ENCODE assay signal across 12 mouse cellular contexts in genomic region chr11:103349699-103350098, GRCm38 (mm10). TPM values are rescaled to one million over a fixed set of nuclear protein-coding genes. Genes with fewer than 3 reads are reported as not detected.
A peak's percentile ranks its signal among the peaks of the same experiment; 100 is the strongest.
DNase-seq lines count a peak whose midpoint lies in the region; ATAC-seq and TF ChIP-seq lines count a peak whose summit lies in the region.
"Had no signal": no experiment of that assay in that cellular context is flagged by ENCODE, and none has a peak within 500 bp of the region (broad histone marks: within the 10 kb centered on the region; RNA-seq: fewer than 3 reads in every experiment).

No protein-coding gene starts in this region.

- H3K4me2 ChIP-seq in forebrain, postnatal 0 days (ENCODE audit: low read depth) = no peak overlapping the region
- no peak overlapping the region for H3K4me2 ChIP-seq in forebrain, embryonic 11.5 days (ENCODE audit: low read depth, low read length, severe bottlenecking)
- no peak overlapping the region for H3K4me2 ChIP-seq in liver, embryonic 14.5 days (ENCODE audit: low read depth)
- no peak overlapping the region for H3K4me2 ChIP-seq in liver, embryonic 11.5 days
- H3K4me2 ChIP-seq: intestine, embryonic 15.5 days had no signal

- 0 out of 2 replicates have a peak, but pooled peaks have one; percentile 10 for TF ChIP-seq CTCF in forebrain, postnatal 0 days (IDR thresholded peaks at IDR 0.05; ENCODE audit: low read depth)
- peak; percentile 20; the same call in 1 of the 2 replicates for TF ChIP-seq CTCF in liver, embryonic 14.5 days (IDR thresholded peaks at IDR 0.05; ENCODE audit: low read depth)
- peak; percentile 50 for TF ChIP-seq CTCF in E14TG2a.4 (conservative IDR thresholded peaks at IDR 0.05; ENCODE audit: low read length)

- no peak for TF ChIP-seq EP300 in liver, embryonic 14.5 days (IDR thresholded peaks at IDR 0.05; ENCODE audit: low read depth)

- H3K27ac ChIP-seq in forebrain, postnatal 0 days (ENCODE audit: low read depth, low read length) = no peak overlapping the region
- no peak overlapping the region for H3K27ac ChIP-seq in forebrain, embryonic 11.5 days (ENCODE audit: low read depth, low read length)
- no peak overlapping the region for H3K27ac ChIP-seq in liver, embryonic 14.5 days
- H3K27ac ChIP-seq in liver, embryonic 11.5 days (ENCODE audit: low read depth, low read length) = no peak overlapping the region
- H3K27ac ChIP-seq: intestine, embryonic 15.5 days had no signal

- WGBS in forebrain, postnatal 0 days = 84% methylated on average over 2 of the region's 2 CpGs
- WGBS in forebrain, embryonic 11.5 days = 70% methylated on average over 2 of the region's 2 CpGs
- 56% methylated on average over 2 of the region's 2 CpGs for WGBS in liver, embryonic 14.5 days (ENCODE audit: insufficient replicate concordance)
- WGBS in liver, embryonic 11.5 days = 76% methylated on average over 2 of the region's 2 CpGs

- no peaks in the 10 kb centered on the region for H3K36me3 ChIP-seq in forebrain, postnatal 0 days (ENCODE audit: insufficient read depth)
- H3K36me3 ChIP-seq in forebrain, embryonic 11.5 days (ENCODE audit: control insufficient read depth, insufficient read depth, low read length) = no peaks in the 10 kb centered on the region
- no peaks in the 10 kb centered on the region for H3K36me3 ChIP-seq in liver, embryonic 14.5 days (replicated peaks; ENCODE audit: control insufficient read depth, insufficient read depth, low read depth)
- H3K36me3 ChIP-seq in liver, embryonic 11.5 days (ENCODE audit: control insufficient read depth, insufficient read depth, low read length) = no peaks in the 10 kb centered on the region
- H3K36me3 ChIP-seq in E14TG2a.4 (ENCODE audit: insufficient read depth, low read length) = no peaks in the 10 kb centered on the region

- H3K9me3 ChIP-seq in forebrain, postnatal 0 days (ENCODE audit: low read length) = no peaks in the 10 kb centered on the region
- H3K9me3 ChIP-seq in forebrain, embryonic 11.5 days (ENCODE audit: control insufficient read depth, low read length) = no peaks in the 10 kb centered on the region; the same call in 1 of the 2 replicates
- H3K9me3 ChIP-seq in liver, embryonic 14.5 days (ENCODE audit: control insufficient read depth, low read length) = no peaks in the 10 kb centered on the region; the same call in 1 of the 2 replicates
- H3K9me3 ChIP-seq in liver, embryonic 11.5 days (ENCODE audit: control insufficient read depth, low read length) = no peaks in the 10 kb centered on the region
- peaks cover 60% of the 10 kb centered on the region for H3K9me3 ChIP-seq in E14TG2a.4 (ENCODE audit: low read length)
- H3K9me3 ChIP-seq: intestine, embryonic 15.5 days had no signal

- no peak for ATAC-seq in forebrain, postnatal 0 days
- no peak for ATAC-seq in forebrain, embryonic 11.5 days (replicated peaks; ENCODE audit: low FRiP score)
- no peak for ATAC-seq in liver, embryonic 14.5 days (ENCODE audit: insufficient read depth)
- no peak for ATAC-seq in liver, embryonic 11.5 days (replicated peaks; ENCODE audit: low FRiP score)
- no peak for ATAC-seq in cerebellum, adult (ENCODE audit: insufficient number of reproducible peaks, low FRiP score, low TSS enrichment)
- ATAC-seq: intestine, embryonic 15.5 days had no signal

- H3K4me3 ChIP-seq in forebrain, postnatal 0 days (ENCODE audit: low read depth, low read length) = no peak overlapping the region
- H3K4me3 ChIP-seq in forebrain, embryonic 11.5 days (ENCODE audit: low read depth, low read length) = no peak overlapping the region
- H3K4me3 ChIP-seq in liver, embryonic 14.5 days (ENCODE audit: insufficient read depth in 1 of 2, low read depth in 2 of 2, low read length in 2 of 2) = no peak overlapping the region
- no peak overlapping the region for H3K4me3 ChIP-seq in liver, embryonic 11.5 days (ENCODE audit: low read depth, low read length)
- no peak overlapping the region for H3K4me3 ChIP-seq in E14TG2a.4 (replicated peaks; ENCODE audit: low read length)
- H3K4me3 ChIP-seq: intestine, embryonic 15.5 days had no signal

- no peaks in the 10 kb centered on the region for H3K4me1 ChIP-seq in forebrain, postnatal 0 days (ENCODE audit: insufficient read depth)
- no peaks in the 10 kb centered on the region for H3K4me1 ChIP-seq in forebrain, embryonic 11.5 days (replicated peaks; ENCODE audit: control insufficient read depth, insufficient read depth, low read length)
- peaks cover 0 to 8% of the 10 kb centered on the region in 2 experiments; a peak in 3 of 4 replicates for H3K4me1 ChIP-seq in liver, embryonic 14.5 days (replicated peaks; ENCODE audit: control insufficient read depth in 2 of 2, insufficient read depth in 2 of 2, low read length in 1 of 2)
- peaks cover 7% of the 10 kb centered on the region; the same call in 1 of the 2 replicates for H3K4me1 ChIP-seq in liver, embryonic 11.5 days (replicated peaks; ENCODE audit: control insufficient read depth, insufficient read depth, low read length)
- H3K4me1 ChIP-seq in E14TG2a.4 (replicated peaks; ENCODE audit: low read depth, low read length) = peaks cover 11% of the 10 kb centered on the region

- DNase-seq in forebrain, postnatal 0 days = no peak
- DNase-seq in forebrain, embryonic 11.5 days (ENCODE audit: low spot score) = no peak
- DNase-seq in liver, embryonic 14.5 days (ENCODE audit: low read depth in 3 of 3, low spot score in 3 of 3) = no peak
- no peak for DNase-seq in liver, embryonic 11.5 days (ENCODE audit: low spot score)
- peak; percentile 59 for DNase-seq in naive thymus-derived CD4-positive, alpha-beta T cell, adult 2 months (ENCODE audit: low read depth)
- no peak for DNase-seq in heart, postnatal 4 days
- DNase-seq: adrenal gland, postnatal 14 days; cerebellum, adult 2 months; heart, adult 18-20 months had no signal

- H3K9ac ChIP-seq in forebrain, postnatal 0 days = no peak overlapping the region
- H3K9ac ChIP-seq in forebrain, embryonic 11.5 days (ENCODE audit: low read length) = no peak overlapping the region
- H3K9ac ChIP-seq in liver, embryonic 14.5 days (replicated peaks) = no peak overlapping the region
- no peak overlapping the region for H3K9ac ChIP-seq in liver, embryonic 11.5 days (ENCODE audit: low read depth, low read length)
- H3K9ac ChIP-seq: intestine, embryonic 15.5 days had no signal

- no peaks in the 10 kb centered on the region for H3K27me3 ChIP-seq in forebrain, postnatal 0 days (ENCODE audit: insufficient read depth, low read length)
- no peaks in the 10 kb centered on the region for H3K27me3 ChIP-seq in forebrain, embryonic 11.5 days (ENCODE audit: control insufficient read depth, insufficient read depth, low read length)
- no peaks in the 10 kb centered on the region for H3K27me3 ChIP-seq in liver, embryonic 14.5 days (ENCODE audit: control insufficient read depth, insufficient read depth, low read length)
- no peaks in the 10 kb centered on the region for H3K27me3 ChIP-seq in liver, embryonic 11.5 days (replicated peaks; ENCODE audit: control insufficient read depth, insufficient read depth, low read length)
- H3K27me3 ChIP-seq in E14TG2a.4 (ENCODE audit: insufficient read depth, low read length) = peaks cover 12% of the 10 kb centered on the region; the same call in 1 of the 2 replicates
- H3K27me3 ChIP-seq: intestine, embryonic 15.5 days had no signal

RNA-seq across cellular contexts. Expression of gene Arhgap27, which starts 13.8 kb away (rescaled TPM):
- total RNA-seq in forebrain, postnatal 0 days (2014; rRNA removed) = 4.2 and 5.6 TPM in 2 replicates
- polyA plus RNA-seq in forebrain, postnatal 0 days (2015; fragmentation: Nextera tagmentation; extraction: Ambion mirVana) = 3.2 and 4.8 TPM in 2 replicates
- 3.2 TPM in 2 replicates for polyA plus RNA-seq in forebrain, embryonic 11.5 days (2014; fragmentation: Nextera tagmentation; extraction: Ambion mirVana)
- polyA plus RNA-seq in liver, embryonic 14.5 days (2012; rRNA removed) = 2.6 TPM in 2 replicates
- 1.4 and 1.5 TPM in 2 replicates for polyA plus RNA-seq in liver, embryonic 14.5 days (2014; fragmentation: Nextera tagmentation; extraction: Ambion mirVana)
- 5.0 and 5.1 TPM in 2 replicates for polyA plus RNA-seq in liver, embryonic 11.5 days (2014; fragmentation: Nextera tagmentation; extraction: Ambion mirVana)
- total RNA-seq in heart, postnatal 4 days (2021) = 10 to 100 TPM; 23.5 to 25.4 TPM
